Mouse (Mus musculus) heart, adult 10 weeks (tissue): ENCODE data around the gene Fam98a. TPM values are rescaled to one million over a fixed set of nuclear protein-coding genes. Genes with fewer than 3 reads are reported as not detected.

Experiments
- polyA plus RNA-seq: library from polyadenylated mRNA; stranded (reverse); fragments of 350-450 nt; fragmentation: Illumina TruSeq; extraction: RNeasy Lipid Tissue Mini Kit (QIAGEN cat#74804); gene quantifications from one replicate; pipeline ENCODE4 v1.2.3, GENCODE M21; 2014; ENCODE audit warnings: low read depth, low replicate concordance

Fam98a gene
- 43.9 TPM for polyA plus RNA-seq

GRCm38 (mm10) chr17:75551512-75552400 lies at the start of gene Fam98a:
TSS of gene Fam98a (minus strand) at chr17:75551946.

Other genes starting within 250 kb of the Fam98a start
- 29.8 TPM for gene Rasgrp3, start 116.0 kb downstream of the Fam98a start, polyA plus RNA-seq